ENCODE assay signal across 11 mouse cellular contexts in genomic region chr8:77483676-77484075, GRCm38 (mm10). TPM values are rescaled to one million over a fixed set of nuclear protein-coding genes. Genes with fewer than 3 reads are reported as not detected.
DNase-seq lines count a peak whose midpoint lies in the region; ATAC-seq lines count a peak whose summit lies in the region.
"Had no signal": no experiment of that assay in that cellular context is flagged by ENCODE, and none has a peak within 500 bp of the region (broad histone marks: within the 10 kb centered on the region; RNA-seq: fewer than 3 reads in every experiment).

No protein-coding gene starts in this region.

- no peak for DNase-seq in heart, postnatal 36 days
- peak; percentile 17 for DNase-seq in c-Kit-positive CD71-positive TER-119-positive erythroid progenitor cells, embryonic 14.5 days (ENCODE audit: low spot score)
- peak; percentile 11 to 17 for DNase-seq in spleen, postnatal 14 days (ENCODE audit: low spot score in 2 of 2)
- no peak for DNase-seq in thymus, postnatal 14 days
- no peak for DNase-seq in left cerebral cortex, adult 18-20 months (ENCODE audit: low spot score in 2 of 2)
- no peak for DNase-seq in kidney, adult 11 months
- DNase-seq: adrenal gland, postnatal 10 days; kidney, adult 8-10 months had no signal

- intact Hi-C loops in heart, postnatal 36 days (cut with DNase I): loop anchor here (5.0 kb wide), 1 partner anchor 34 kb away; the partner anchor contains the start of gene Arhgap10

- H3K36me3 ChIP-seq in heart, embryonic 11.5 days (ENCODE audit: control insufficient read depth, insufficient read depth, low read length): no peaks in the 10 kb centered on the region
- no peaks in the 10 kb centered on the region for H3K36me3 ChIP-seq in liver, embryonic 16.5 days (ENCODE audit: control insufficient read depth, insufficient read depth)
- H3K36me3 ChIP-seq: midbrain, embryonic 12.5 days had no signal

- 48% methylated on average over 4 of the region's 4 CpGs for WGBS in heart, embryonic 11.5 days (ENCODE audit: insufficient replicate concordance)
- 17% methylated on average over 4 of the region's 4 CpGs for WGBS in liver, embryonic 16.5 days (ENCODE audit: insufficient replicate concordance)

- H3K9me3 ChIP-seq in heart, embryonic 11.5 days (replicated peaks; ENCODE audit: control insufficient read depth, low read length): no peaks in the 10 kb centered on the region
- no peaks in the 10 kb centered on the region for H3K9me3 ChIP-seq in liver, embryonic 16.5 days (replicated peaks; ENCODE audit: control insufficient read depth, low read length)
- H3K9me3 ChIP-seq: midbrain, embryonic 12.5 days had no signal

- H3K4me3 ChIP-seq in heart, embryonic 11.5 days (ENCODE audit: low read depth, low read length): no peak overlapping the region
- H3K4me3 ChIP-seq in liver, embryonic 16.5 days (ENCODE audit: low read depth, low read length): no peak overlapping the region
- H3K4me3 ChIP-seq: midbrain, embryonic 12.5 days had no signal

- H3K27ac ChIP-seq in heart, embryonic 11.5 days (ENCODE audit: low read depth, low read length): 0 out of 2 replicates have a peak overlapping the region, but pooled peaks have one; percentile 6
- peak overlapping the region; percentile 73 for H3K27ac ChIP-seq in liver, embryonic 16.5 days (ENCODE audit: low read length)
- H3K27ac ChIP-seq: midbrain, embryonic 12.5 days had no signal

- ATAC-seq in heart, embryonic 11.5 days (replicated peaks; ENCODE audit: insufficient number of reproducible peaks, low FRiP score, low TSS enrichment): no peak
- 0 out of 2 replicates have a peak, but pooled peaks have one; percentile 7 for ATAC-seq in liver, embryonic 16.5 days (ENCODE audit: low read depth)

- H3K27me3 ChIP-seq in heart, embryonic 11.5 days (ENCODE audit: control insufficient read depth, insufficient read depth, low read length): no peaks in the 10 kb centered on the region
- no peaks in the 10 kb centered on the region for H3K27me3 ChIP-seq in liver, embryonic 16.5 days (ENCODE audit: control insufficient read depth, insufficient read depth, low read depth, low read length)
- H3K27me3 ChIP-seq: midbrain, embryonic 12.5 days had no signal

- peak overlapping the region; percentile 34; the same call in 1 of the 2 replicates for H3K9ac ChIP-seq in heart, embryonic 11.5 days (ENCODE audit: low read depth, low read length)
- H3K9ac ChIP-seq in liver, embryonic 16.5 days (ENCODE audit: low read depth, low read length): no peak overlapping the region
- H3K9ac ChIP-seq: midbrain, embryonic 12.5 days had no signal

- peaks cover 65% of the 10 kb centered on the region for H3K4me1 ChIP-seq in heart, embryonic 11.5 days (ENCODE audit: control insufficient read depth, insufficient read depth, low read length)
- peaks cover 33% of the 10 kb centered on the region for H3K4me1 ChIP-seq in liver, embryonic 16.5 days (ENCODE audit: control insufficient read depth, low read depth, low read length)

- H3K4me2 ChIP-seq in heart, embryonic 11.5 days: no peak overlapping the region
- H3K4me2 ChIP-seq in liver, embryonic 16.5 days (ENCODE audit: low read depth, low read length): no peak overlapping the region
- H3K4me2 ChIP-seq: midbrain, embryonic 12.5 days had no signal

RNA-seq across cellular contexts. Expression of gene Arhgap10, which starts 34.1 kb away (rescaled TPM):
- polyA plus RNA-seq in heart, embryonic 11.5 days (2014; fragmentation: Nextera tagmentation; extraction: Ambion mirVana): 21.2 and 23.2 TPM in 2 replicates
- 10 to 100 TPM; 56.4 to 61.9 TPM for total RNA-seq in heart, postnatal 36 days (2021)
- 5.7 and 7.0 TPM in 2 replicates for polyA plus RNA-seq in liver, embryonic 16.5 days (2015; fragmentation: Nextera tagmentation; extraction: Ambion mirVana)
- total RNA-seq in left cerebral cortex, adult 18-20 months (2021): 10 to 100 TPM; 40.4 to 44.0 TPM

Comparison
In these comparisons a context has a peak if more than half of its experiments do, and no peak if none do; other contexts are left out.
1. DNase-seq: peak in c-Kit-positive CD71-positive TER-119-positive erythroid progenitor cells, embryonic 14.5 days (single experiment) and spleen, postnatal 14 days (2 of 2); none in heart, postnatal 36 days (0 of 2), thymus, postnatal 14 days (single experiment), left cerebral cortex, adult 18-20 months (0 of 2) and kidney, adult 11 months (single experiment).